Mouse (Mus musculus): ENCODE results near the gene Lect2.

The Lect2 gene

DNA sequence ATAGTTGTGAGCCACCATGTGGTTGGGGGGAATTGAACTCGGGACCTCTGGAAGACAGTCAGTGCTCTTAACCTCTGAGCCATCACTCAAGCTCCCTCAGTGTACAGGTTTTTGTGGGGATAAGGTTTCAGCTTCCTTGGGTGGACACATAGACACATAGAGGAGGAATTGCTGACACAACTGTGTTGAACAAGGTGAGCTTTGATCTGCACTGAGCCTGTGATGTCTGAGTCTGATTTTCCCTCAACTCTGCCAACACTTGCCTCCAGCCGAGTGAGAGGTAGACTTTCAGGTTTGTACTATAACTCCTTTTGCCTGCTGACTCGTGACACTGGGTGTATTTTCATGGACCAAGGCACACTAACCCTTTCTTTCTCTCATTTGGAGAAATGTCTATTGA lies 8.4 kb upstream of the Lect2 start:
- no peak for DNase-seq (ENCODE audit: low read depth, low spot score)

DNA sequence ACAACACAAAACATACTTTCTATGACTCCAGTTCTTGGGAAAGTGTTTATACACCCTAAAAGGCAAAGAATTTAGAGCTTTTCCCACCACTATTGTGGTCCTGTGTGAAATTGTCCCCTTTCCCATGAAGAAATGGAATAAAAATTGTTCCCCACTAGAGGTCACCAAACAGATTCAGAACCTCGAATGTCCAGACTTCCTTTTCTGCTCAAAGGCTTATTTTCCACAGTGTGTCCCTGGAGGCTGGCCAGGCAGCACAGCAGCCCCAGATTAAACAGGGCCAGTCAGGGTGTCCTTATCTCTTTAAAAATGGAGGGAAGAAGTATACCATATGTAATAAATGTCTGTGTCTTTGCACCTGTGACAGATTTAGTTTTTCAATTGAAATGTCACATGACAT lies 7.7 kb upstream of the Lect2 start:
- DNase-seq (ENCODE audit: low read depth, low spot score): no peak

DNA sequence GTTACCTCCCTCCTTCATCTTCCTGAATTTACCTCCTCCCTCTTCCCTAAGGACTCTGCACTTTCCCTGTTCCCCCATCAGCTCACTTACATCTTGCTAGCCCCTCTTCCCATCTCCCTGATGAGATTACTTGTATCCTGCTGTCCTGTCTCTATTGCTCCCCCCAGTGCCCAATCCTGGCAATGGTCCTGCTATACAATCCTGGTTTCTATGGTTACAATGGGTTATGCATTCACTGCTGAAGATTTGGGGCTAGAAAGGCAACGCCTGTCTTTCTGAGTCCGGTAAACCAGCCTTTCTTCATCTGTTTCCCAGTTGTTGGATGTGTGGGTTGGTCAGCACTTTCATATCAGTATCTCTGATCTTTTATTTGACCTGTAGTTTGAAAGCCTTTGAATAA lies 6.1 kb upstream of the Lect2 start:
- peak; percentile 57 for DNase-seq (ENCODE audit: low read depth, low spot score)

DNA sequence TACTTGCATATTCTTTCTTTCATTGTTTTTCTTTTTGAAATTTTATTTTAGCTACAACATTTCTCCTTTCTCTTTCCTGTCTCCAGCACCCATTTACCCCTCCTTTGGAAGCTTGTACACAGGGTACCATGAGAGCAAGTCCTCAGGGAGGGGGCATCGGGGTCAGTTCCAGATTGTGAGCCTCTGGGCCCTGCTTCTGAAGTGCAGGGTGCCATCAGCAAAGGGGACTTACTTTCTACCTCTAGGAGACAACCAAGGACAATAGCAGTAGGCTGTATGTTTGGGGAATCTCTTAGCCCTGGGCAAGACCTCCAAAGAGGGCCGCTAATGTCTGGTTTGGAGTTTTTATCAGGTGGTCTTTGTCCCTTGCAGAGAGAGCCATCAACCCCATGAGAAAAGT lies 5.6 kb upstream of the Lect2 start:
- DNase-seq (ENCODE audit: low read depth, low spot score): no peak

DNA sequence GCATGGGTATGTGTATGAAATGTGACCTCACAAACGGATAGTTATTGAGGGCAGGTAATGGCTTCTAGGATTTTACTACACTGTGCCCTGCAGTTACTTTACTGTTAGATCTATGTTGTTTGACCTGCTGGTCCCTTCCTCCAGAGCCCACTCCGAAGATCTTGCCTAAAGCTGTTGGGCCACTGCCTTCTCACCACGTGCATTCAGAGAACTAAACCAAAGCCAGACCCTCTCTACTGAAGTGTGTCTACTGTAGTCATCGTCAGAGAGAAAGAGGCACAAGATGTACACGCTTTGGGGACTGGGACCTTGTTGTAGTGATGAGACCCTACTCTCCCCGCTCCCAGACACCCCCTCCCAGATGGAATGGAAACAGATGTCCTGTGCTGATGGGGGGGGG lies 3.4 kb upstream of the Lect2 start:
- no peak for DNase-seq (ENCODE audit: low read depth, low spot score)

DNA sequence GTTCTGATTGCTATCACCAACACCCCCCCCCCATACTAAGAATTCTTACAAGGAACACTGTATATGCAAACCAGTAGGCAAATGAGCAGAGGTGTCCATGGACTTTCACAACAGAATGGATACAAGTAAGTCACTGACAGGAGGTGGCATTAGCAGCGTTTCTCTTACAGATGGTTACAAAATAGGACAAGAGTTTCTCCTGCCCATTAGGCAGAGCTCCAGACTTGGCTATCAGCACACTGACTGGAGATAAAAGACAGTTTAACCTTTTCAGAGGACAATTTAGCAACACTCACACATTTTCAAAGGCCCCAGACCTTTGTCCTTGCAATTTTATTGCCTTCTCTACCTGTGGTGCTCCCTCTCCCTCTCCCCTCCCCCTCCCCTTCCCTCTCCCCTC lies 2.3 kb upstream of the Lect2 start:
- no peak for DNase-seq (ENCODE audit: low read depth, low spot score)

DNA sequence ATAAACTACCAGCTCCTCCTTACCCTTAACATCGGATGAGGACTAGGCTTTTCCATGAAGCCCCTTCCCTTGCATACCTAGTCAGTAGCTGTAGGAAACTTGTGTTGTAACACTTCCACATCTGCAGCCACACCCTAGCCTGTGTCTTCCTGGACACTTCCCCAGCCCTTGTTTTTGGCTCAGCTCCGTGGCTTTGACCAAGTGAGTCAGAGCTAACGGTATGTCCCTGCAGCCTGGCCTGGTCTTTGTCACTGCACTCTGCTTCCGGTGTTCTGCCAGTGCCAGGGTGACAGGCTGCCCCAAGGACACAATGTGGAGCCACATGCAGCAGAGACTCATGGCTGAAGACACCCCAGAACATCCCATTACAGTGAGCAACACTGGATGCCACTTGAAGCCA lies 1.1 kb upstream of the Lect2 start:
- DNase-seq (ENCODE audit: low read depth, low spot score): no peak

DNA sequence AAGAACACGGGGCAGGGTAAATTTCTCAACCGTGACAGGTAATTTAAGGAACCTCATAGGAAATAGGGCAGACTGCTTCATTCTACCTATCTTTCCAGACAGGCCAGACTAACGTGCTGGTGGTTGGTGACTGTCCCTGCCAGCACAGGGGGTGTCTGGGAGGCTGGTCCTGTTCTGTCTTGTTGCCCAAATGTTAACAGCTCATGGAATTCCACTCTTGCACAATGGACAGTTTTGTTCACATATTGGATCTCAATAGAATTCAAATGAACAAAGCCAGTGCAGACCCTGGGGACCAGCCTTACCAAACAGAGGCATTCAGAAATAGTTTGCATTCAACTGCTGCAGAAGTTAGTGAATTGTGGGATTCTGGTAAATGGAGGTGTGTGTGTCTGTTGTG lies 3.3 kb downstream of the Lect2 start:
- no peak for DNase-seq (ENCODE audit: low read depth, low spot score)

DNA sequence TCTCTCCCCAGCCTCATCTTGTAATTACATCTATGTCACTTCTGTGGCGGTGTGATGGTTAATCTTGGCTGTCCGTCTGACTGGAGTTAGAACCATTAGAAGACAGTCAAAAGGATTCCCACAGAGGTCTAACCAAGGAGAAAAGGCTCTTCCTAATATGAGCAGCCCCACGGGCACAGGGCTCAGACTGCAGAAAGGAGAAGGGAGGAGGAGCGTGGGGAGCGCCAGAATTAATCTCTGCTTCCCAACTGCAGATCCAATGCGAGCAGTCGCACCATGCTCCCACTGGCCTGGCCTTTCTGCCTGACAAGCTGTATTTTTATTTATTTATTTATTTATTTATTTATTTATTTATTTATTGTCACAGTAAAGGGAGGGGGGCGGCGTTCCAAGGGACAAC lies 4.5 kb downstream of the Lect2 start:
- no peak for DNase-seq (ENCODE audit: low read depth, low spot score)

DNA sequence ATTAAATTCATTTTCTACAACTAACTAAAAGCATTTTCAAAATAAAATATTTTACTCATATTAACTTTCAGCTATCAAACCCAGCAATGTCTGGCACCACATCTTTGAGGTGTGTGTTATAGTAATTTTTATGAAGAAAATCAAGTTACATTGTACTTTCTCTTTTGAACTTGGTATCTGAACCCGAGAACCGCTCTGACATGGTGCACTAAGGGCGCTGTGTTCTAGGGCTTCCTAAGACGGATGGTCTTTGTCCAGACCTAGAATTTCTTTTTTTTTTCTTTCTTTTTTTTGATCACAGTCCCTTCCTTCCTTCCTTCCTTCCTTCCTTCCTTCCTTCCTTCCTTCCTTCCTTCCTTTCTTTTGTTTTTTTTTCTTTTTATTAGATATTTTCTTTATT lies 8.5 kb downstream of the Lect2 start:
- no peak for DNase-seq (ENCODE audit: low read depth, low spot score)

DNA sequence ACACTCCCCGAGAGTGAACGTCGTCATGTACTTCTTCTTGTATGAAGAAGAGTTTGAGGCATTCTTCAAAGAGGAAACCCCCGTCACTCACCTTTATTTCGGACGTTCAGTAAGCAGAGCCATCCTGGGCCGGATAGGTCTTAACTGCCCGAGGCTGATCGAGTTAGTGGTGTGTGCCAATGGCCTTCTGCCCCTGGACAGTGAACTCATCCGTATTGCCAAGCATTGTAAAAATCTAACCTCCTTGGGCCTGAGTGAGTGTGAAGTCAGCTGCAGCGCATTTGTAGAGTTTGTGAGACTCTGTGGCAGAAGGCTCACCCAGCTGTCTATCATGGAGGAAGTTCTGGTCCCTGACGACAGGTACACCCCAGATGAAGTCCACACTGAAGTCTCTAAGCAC lies 11.3 kb downstream of the Lect2 start:
- no peak for DNase-seq (ENCODE audit: low read depth, low spot score)

DNA sequence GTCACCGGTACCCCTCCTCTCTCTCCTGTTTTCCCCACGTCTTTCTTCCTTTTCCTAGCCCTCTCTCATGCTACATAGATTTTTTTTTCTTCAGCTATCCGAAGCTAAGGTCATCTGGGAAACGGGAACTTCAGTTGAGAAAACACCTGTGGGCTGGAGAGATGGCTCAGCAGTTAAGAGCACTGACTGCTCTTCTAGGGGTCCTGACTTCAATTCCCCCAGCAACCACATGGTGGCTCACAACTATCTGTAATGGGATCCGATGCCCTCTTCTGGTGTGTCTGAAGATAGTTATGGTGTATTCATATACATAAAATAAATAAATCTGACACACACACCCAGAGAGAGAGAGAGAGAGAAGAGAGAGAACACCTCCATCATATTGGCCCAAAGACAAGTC lies 12.7 kb downstream of the Lect2 start:
- no peak for DNase-seq (ENCODE audit: low read depth, low spot score)

DNA sequence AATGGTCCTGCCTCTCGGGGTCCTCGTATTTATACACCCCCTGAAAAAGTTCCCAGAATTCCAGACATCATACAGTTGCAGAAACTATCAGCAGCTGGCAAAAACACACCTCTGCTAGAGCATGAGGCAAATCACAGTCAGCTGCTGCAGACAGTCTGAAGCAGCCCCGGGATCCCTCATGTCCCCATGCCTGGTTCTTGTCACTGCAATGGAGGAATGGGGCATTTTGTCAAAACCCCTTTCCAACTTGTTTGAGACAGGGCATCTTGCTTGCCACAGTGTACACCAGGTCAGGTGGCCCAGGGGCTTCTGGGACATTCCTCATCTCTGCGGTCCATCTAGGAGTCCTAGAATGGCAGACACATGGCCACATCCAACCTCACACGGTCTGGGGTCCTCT lies 13.4 kb downstream of the Lect2 start:
- no peak for DNase-seq (ENCODE audit: low read depth, low spot score)

DNA sequence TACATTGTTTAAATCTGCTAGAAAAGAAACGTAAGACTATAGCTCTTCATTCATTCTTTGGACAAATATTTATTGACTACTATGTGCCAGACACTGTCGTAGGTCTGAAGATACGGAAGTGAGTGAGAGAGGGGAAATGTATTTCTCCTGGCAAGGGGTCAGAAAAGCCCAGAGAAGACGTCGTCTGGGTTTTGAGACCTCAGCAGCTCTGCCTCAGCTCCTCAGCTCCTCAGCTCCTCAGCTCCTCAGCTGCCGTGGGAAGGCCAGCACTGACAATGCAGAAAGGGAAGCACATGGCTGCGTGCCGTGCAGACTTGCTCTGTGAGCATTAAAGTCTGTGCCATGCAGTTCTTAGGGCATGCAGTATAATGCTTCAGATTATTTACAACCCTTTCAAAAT lies 18.6 kb downstream of the Lect2 start:
- DNase-seq (ENCODE audit: low read depth, low spot score): no peak

DNA sequence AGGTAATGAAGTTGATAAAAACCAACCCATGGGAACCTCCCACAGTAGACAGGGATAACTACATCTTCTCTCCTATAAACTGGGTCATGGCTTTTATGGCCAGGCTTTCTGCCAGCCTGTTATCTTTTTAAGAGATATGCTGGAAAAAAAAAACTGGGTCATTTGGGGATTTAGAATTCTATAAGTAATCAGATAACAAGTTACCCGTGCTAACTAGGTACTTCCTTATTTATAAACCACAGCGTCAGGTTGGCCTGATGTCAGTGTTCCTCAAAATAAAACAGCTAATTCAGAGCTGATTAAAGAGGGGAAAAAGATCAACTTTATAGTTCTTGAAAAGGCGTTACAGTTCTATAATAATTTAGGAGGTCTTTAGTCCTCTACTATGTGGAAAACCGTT lies 19.3 kb downstream of the Lect2 start:
- DNase-seq (ENCODE audit: low read depth, low spot score): no peak

DNA sequence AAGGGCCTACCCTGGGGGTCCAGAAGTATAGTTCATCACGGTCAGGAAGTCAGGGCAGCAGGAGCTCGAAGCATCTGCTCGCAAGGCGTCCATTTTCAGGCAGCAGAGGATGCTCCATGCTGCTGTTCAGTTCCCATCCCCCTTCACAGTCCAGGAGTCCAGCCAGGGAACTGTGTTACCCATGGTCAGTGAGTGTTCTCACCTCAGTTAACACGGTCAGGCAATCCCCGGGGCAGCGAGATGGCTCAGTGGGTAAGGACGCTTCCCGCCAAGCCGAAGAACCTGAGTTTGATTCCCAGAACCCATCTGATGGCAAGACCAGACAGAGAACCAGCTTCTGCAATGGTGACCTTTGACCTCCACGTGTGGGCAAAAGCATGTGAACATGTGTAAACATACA lies 20.0 kb downstream of the Lect2 start:
- no peak for DNase-seq (ENCODE audit: low read depth, low spot score)

DNA sequence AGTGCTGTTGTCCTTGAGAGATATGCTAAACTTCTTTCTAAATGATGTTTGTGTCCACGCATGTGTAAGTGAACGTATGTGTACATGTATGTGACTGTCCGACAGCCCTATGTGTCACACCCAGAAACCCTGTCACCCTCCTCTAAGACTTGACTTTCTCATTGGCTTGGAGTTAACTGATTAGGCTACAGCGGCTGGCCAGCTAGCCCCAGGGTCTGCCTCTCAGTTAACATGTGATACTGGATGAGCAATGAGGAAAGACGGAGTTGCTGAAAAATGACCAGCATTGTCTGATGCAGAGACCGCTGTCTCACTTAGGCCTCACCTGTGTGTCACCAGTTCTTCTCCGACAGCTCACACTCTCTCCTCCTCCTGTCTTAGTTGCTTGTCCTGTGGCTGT lies 20.5 kb downstream of the Lect2 start:
- no peak for DNase-seq (ENCODE audit: low read depth, low spot score)

DNA sequence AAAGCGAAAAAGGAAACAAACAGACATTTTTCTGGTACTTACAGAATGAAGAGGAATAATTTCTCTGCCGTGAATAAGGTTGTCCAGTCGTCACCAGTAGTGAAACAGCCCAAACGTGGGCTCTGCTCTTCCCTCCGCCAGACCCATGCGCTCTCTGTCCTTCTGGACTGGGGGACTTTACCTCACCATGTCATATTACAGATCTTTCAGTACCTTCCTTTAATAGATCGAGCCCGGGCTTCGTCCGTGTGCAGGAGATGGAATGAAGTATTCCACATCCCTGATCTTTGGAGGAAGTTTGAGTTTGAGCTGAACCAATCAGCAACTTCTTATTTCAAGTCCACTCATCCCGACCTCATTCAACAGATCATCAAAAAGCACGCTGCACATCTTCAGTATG lies 21.4 kb downstream of the Lect2 start:
- no peak for DNase-seq (ENCODE audit: low read depth, low spot score)

DNA sequence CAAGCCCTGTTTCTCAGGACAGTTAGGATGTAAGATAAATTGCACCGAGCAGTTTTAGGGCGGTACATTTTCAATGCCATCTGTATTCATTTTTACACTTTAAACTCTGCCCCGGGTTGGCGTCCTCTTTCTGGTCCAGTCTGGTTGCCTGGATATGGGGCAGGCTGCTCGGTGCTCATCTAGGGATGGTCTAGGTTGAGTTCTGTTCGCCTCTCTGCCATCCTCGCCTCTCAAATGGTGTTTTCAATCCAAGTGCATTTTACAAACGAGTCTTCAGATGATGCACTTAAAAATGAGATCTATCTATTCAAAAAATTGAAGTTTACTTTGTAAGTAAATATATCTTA lies 25.5 kb downstream of the Lect2 start:
- DNase-seq (ENCODE audit: low read depth, low spot score): no peak

DNA sequence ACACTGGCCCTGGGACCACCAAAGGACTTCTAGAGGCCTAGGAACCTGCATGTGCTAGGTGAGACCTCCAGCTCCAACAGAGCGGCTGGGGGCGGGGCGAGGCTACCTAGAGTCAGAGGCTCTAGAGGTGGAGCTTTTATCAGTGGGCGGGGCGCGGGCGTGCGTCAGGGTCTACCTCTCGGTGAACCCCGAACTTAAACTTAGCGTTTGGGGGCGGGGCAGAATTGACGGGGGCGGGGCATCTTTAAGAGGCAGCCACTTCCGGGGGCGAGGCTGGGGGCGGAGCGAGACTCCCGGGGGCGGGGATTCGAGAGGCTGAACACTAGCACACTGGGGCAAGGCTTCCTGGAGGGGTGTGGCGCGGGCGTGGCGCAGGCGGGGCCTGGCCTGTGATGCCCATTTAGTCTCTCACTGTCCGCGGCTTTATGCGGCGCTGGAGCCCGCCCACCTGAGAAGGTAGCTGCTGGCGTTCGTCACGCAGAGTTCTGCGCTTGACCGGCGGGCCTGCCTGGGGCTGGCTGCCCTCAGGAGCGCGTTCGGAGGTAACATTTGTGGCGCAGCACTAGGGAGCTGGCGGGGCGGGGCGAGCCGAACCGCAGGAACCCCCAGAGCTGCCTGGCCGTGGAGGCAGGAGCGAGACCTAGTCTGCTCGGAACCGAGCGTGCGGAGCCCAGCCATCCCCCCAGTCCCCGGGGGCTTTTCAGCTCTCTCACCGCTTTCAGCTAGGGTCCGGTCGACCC lies 26.1 kb downstream of the Lect2 start, which contains the start of gene Fbxl21:
Gene Fbxl21, plus strand, starts transcription at position 392 of the 740 bp plus-strand sequence.
- peak; percentile 90 for DNase-seq (ENCODE audit: low read depth, low spot score)

DNA sequence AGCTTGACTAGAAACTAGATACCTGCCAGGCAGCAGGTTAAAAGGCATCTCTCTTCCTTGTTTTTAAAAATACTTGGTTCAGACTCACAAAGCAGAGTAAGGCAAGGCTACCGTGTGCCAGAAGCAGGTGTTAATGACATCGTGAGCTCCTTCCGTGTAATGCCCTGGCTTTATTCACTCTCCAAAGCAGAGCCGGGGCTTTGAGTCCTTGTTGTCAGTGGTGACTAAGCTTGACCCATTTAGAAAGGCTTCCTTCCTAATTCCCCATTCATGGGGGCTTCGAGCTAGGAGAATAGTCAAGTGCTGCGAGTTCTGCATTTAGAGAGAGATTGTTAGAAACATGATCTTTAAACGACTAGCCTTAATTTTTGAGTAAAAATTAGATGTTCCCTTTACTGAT lies 31.5 kb downstream of the Lect2 start:
- DNase-seq (ENCODE audit: low read depth, low spot score): no peak

DNA sequence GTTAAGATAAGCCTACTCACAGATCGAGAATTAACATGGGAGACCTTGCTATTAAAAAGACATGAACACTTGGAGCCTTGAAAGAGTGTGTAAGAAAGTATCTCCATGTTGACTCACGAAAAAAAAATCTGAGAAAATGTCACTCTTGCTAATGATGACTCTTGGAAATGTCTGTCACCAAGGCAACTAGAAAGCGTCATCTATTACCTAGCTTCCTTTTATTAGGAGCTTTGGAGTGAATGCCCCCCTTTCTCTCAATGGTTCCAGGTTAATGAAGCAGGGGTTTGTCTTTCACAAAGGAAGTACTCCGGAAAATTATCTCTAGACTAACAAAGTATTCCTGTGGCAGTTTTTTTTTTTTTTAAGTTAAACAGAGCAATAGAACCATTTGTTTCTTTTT lies 32.0 kb downstream of the Lect2 start:
- DNase-seq (ENCODE audit: low read depth, low spot score): no peak

DNA sequence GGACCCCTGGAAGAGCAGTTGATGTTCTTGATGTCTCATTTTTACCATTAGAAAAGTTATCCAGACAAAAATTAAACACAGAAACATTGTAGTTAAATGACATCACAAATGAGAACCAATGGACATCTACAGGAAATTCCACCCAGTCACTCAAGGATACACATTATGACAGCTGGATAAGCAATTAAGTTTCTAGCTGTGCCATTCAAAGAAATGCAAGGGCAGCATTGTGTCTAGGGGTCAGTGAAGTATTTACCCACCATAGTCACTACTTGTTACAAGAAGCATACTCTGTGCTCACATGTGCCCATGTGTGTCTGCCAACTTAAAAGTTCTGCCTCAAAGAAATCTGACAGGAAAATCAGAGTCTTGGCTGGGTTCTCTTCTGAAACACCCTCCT lies 34.7 kb downstream of the Lect2 start:
- no peak for DNase-seq (ENCODE audit: low read depth, low spot score)

DNA sequence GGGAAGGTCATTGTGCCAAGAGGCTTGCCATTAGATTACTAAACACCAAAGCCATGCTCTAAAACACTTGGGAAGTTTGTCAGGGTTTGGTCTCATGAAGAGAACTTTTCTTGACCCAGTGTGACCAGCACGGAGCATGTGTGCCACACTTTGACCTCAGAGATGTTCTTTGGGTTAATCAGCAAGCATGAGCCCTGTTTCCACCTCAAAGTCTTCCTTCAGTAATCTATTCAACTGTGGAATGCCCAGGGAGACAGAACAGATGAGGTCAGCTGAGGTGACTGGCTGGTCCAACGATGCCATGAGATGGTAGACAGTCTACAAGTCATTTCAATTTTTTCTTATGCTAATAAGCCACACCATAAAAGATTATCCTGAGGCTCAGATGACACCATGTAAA lies 38.5 kb downstream of the Lect2 start:
- DNase-seq (ENCODE audit: low read depth, low spot score): no peak

Measured in WW6 (cell line).